ENCODE assay signal across 9 mouse cellular contexts in the genomic region with DNA sequence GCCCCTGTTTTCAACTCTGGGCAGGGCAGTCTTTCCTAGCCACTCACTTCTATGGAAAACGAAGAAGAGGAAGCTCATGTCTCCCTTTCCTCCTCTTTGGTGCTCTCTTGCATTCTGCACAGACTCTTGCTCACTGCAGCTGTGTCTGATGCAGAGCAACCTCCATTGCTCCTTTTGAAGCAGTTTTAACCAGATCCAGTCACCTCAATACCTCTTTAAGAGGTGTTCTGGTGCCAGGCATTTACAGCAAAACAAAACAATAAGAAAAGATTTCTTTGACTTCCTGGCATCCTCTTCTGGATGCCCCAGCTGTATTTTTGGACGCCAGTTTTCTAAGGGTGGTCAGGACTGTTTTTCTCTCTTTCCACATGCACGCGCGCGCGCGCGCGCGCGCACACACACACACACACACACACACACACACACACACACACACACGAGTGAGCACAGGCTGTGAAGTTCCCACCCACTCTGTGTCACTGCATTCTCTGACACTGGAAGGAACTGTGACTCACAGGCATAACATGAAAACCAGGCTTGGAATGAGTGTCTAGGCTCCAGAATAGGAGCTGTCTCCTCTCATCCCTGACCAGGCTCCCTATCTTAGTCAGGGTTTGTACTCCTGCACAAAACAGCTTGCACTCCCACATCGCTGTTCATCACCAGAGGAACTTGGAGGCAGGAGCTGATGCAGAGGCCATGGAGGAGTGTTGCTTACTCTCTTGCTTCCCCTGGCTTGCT. TPM values are rescaled to one million over a fixed set of nuclear protein-coding genes. Genes with fewer than 3 reads are reported as not detected.
DNase-seq lines count a peak whose midpoint lies in the region; ATAC-seq and TF ChIP-seq lines count a peak whose summit lies in the region.
"Had no signal": no experiment of that assay in that cellular context is flagged by ENCODE, and none has a peak within 500 bp of the region (broad histone marks: within the 10 kb centered on the region; RNA-seq: fewer than 3 reads in every experiment).

No protein-coding gene starts in this region.

- peak overlapping the region; percentile 58; the same call in 1 of the 2 replicates for H3K27ac ChIP-seq in kidney, embryonic 15.5 days
- H3K27ac ChIP-seq in hindbrain, embryonic 11.5 days (ENCODE audit: low read depth, low read length): no peak overlapping the region

- no peak for ATAC-seq in kidney, embryonic 15.5 days (replicated peaks; ENCODE audit: low FRiP score)
- peak; percentile 9 for ATAC-seq in activated CD4-positive, CD25-positive, alpha-beta regulatory T cell, adult 4 months
- ATAC-seq in hindbrain, embryonic 11.5 days (ENCODE audit: low FRiP score): no peak

- peak overlapping the region; percentile 48 for H3ac ChIP-seq in C2C12 (ENCODE audit: control insufficient read depth, insufficient read length, low read depth)

- H3K79me3 ChIP-seq in C2C12 (ENCODE audit: low read depth): no peaks in the 10 kb centered on the region

- H3K9ac ChIP-seq in kidney, embryonic 15.5 days: no peak overlapping the region
- no peak overlapping the region for H3K9ac ChIP-seq in hindbrain, embryonic 11.5 days (ENCODE audit: low read depth, low read length)
- H3K9ac ChIP-seq: lung, embryonic 14.5 days had no signal

- no peaks in the 10 kb centered on the region for H3K27me3 ChIP-seq in kidney, embryonic 15.5 days
- no peaks in the 10 kb centered on the region for H3K27me3 ChIP-seq in C2C12 (ENCODE audit: control insufficient read depth, insufficient read depth, insufficient read length)
- no peaks in the 10 kb centered on the region for H3K27me3 ChIP-seq in hindbrain, embryonic 11.5 days (ENCODE audit: control insufficient read depth, insufficient read depth, low read length)

- no peaks in the 10 kb centered on the region for H3K79me2 ChIP-seq in C2C12 (ENCODE audit: control insufficient read depth, insufficient read depth)

- H3K4me3 ChIP-seq in kidney, embryonic 15.5 days (replicated peaks): no peak overlapping the region
- H3K4me3 ChIP-seq in C2C12 (ENCODE audit: insufficient read depth, poor library complexity, severe bottlenecking): no peak overlapping the region
- no peak overlapping the region for H3K4me3 ChIP-seq in hindbrain, embryonic 11.5 days (ENCODE audit: low read depth, low read length)

- DNase-seq in kidney, postnatal 25 days: no peak
- DNase-seq in left cerebral cortex, adult 9 months (ENCODE audit: low spot score in 2 of 2): peak; percentile 66 to 79
- peak; percentile 22 for DNase-seq in thymus, postnatal 25 days
- no peak for DNase-seq in urinary bladder, postnatal 10 days (ENCODE audit: low spot score)
- DNase-seq in hindbrain, embryonic 11.5 days (ENCODE audit: low spot score): no peak

- H3K36me3 ChIP-seq in kidney, embryonic 15.5 days: no peaks in the 10 kb centered on the region
- H3K36me3 ChIP-seq in C2C12 (ENCODE audit: control insufficient read depth, insufficient read depth): no peaks in the 10 kb centered on the region
- H3K36me3 ChIP-seq in hindbrain, embryonic 11.5 days (ENCODE audit: control insufficient read depth, insufficient read depth, low read length): no peaks in the 10 kb centered on the region

- TF ChIP-seq CTCF in C2C12 (IDR thresholded peaks at IDR 0.05; ENCODE audit: control insufficient read depth, insufficient read depth, insufficient read length): no peak

- H3K4me1 ChIP-seq in kidney, embryonic 15.5 days: peaks cover 15% of the 10 kb centered on the region; the same call in 1 of the 2 replicates
- H3K4me1 ChIP-seq in hindbrain, embryonic 11.5 days (replicated peaks; ENCODE audit: control insufficient read depth, insufficient read depth, low read length): no peaks in the 10 kb centered on the region

- no peak overlapping the region for H3K4me2 ChIP-seq in kidney, embryonic 15.5 days
- H3K4me2 ChIP-seq in hindbrain, embryonic 11.5 days (replicated peaks; ENCODE audit: low read depth, low read length): no peak overlapping the region
- H3K4me2 ChIP-seq: lung, embryonic 14.5 days had no signal

- no peaks in the 10 kb centered on the region for H3K9me3 ChIP-seq in kidney, embryonic 15.5 days (replicated peaks)
- no peaks in the 10 kb centered on the region for H3K9me3 ChIP-seq in hindbrain, embryonic 11.5 days (ENCODE audit: control insufficient read depth, low read length)

- WGBS in kidney, embryonic 15.5 days: 85% methylated on average over 14 of the region's 14 CpGs
- WGBS in hindbrain, embryonic 11.5 days: 90% methylated on average over 14 of the region's 14 CpGs

TF ChIP-seq in C2C12, 6 proteins besides CTCF, POLR2A, EP300 and RAD21:
- TF ChIP-seq USF1 (IDR thresholded peaks at IDR 0.05; ENCODE audit: low read depth): no peak
- peak; percentile 80 for TF ChIP-seq MAX (IDR thresholded peaks at IDR 0.05)
- no peak for TF ChIP-seq CEBPB (IDR thresholded peaks at IDR 0.05; ENCODE audit: low read depth)
- TF ChIP-seq MYOD1 (IDR thresholded peaks at IDR 0.05; ENCODE audit: control insufficient read depth, insufficient read length, low read depth): peak; percentile 15
- peak; percentile 55 for TF ChIP-seq FOSL1 (IDR thresholded peaks at IDR 0.05; ENCODE audit: insufficient read depth, low read length, poor library complexity, severe bottlenecking)

RNA-seq across cellular contexts. Expression of gene S100a2, which starts 2.5 kb away (rescaled TPM):
- not detected in 2 replicates for polyA plus RNA-seq in kidney, embryonic 15.5 days (2015; fragmentation: Nextera tagmentation; extraction: Ambion mirVana)
- not detected for polyA plus RNA-seq in C2C12 (2012; fragmentation: generic; extraction: Trizol)
- not detected for polyA plus RNA-seq in activated CD4-positive, CD25-positive, alpha-beta regulatory T cell, adult 4 months (2017; shearing (Covaris generic))
- polyA plus RNA-seq in hindbrain, embryonic 11.5 days (2014; fragmentation: Nextera tagmentation; extraction: Ambion mirVana): not detected in 2 replicates
- polyA plus RNA-seq: lung, embryonic 14.5 days had no signal

RNA-seq across cellular contexts. Expression of gene Gm42674, which starts 14.2 kb away (rescaled TPM):
- polyA plus RNA-seq in kidney, embryonic 15.5 days (2015; fragmentation: Nextera tagmentation; extraction: Ambion mirVana): not detected in 2 replicates
- polyA plus RNA-seq in C2C12 (2012; fragmentation: generic; extraction: Trizol): 1.5 TPM
- polyA plus RNA-seq in activated CD4-positive, CD25-positive, alpha-beta regulatory T cell, adult 4 months (2017; shearing (Covaris generic)): not detected
- polyA plus RNA-seq in hindbrain, embryonic 11.5 days (2014; fragmentation: Nextera tagmentation; extraction: Ambion mirVana): not detected in 2 replicates
- polyA plus RNA-seq: lung, embryonic 14.5 days had no signal

RNA-seq across cellular contexts. Expression of gene S100a4, which starts 16.0 kb away (rescaled TPM):
- 4.2 and 6.4 TPM in 2 replicates for polyA plus RNA-seq in kidney, embryonic 15.5 days (2015; fragmentation: Nextera tagmentation; extraction: Ambion mirVana)
- polyA plus RNA-seq in C2C12 (2012; fragmentation: generic; extraction: Trizol): 11,980 TPM
- 100 to 1,000 TPM; 152 to 248 TPM for polyA plus RNA-seq in activated CD4-positive, CD25-positive, alpha-beta regulatory T cell, adult 4 months (2017; shearing (Covaris generic))
- polyA plus RNA-seq in hindbrain, embryonic 11.5 days (2014; fragmentation: Nextera tagmentation; extraction: Ambion mirVana): 0.91 and 1.4 TPM in 2 replicates

RNA-seq across cellular contexts. Expression of gene S100a5, which starts 20.8 kb away (rescaled TPM):
- polyA plus RNA-seq in kidney, embryonic 15.5 days (2015; fragmentation: Nextera tagmentation; extraction: Ambion mirVana): 0.46 TPM in 1 of 2 replicates, not detected in the other
- polyA plus RNA-seq in C2C12 (2012; fragmentation: generic; extraction: Trizol): 0.43 TPM
- polyA plus RNA-seq in activated CD4-positive, CD25-positive, alpha-beta regulatory T cell, adult 4 months (2017; shearing (Covaris generic)): not detected
- polyA plus RNA-seq in hindbrain, embryonic 11.5 days (2014; fragmentation: Nextera tagmentation; extraction: Ambion mirVana): not detected in 2 replicates
- polyA plus RNA-seq: lung, embryonic 14.5 days had no signal

RNA-seq across cellular contexts. Expression of gene S100a6, which starts 25.2 kb away (rescaled TPM):
- polyA plus RNA-seq in kidney, embryonic 15.5 days (2015; fragmentation: Nextera tagmentation; extraction: Ambion mirVana): 168 and 169 TPM in 2 replicates
- polyA plus RNA-seq in C2C12 (2012; fragmentation: generic; extraction: Trizol): 4,076 TPM
- polyA plus RNA-seq in activated CD4-positive, CD25-positive, alpha-beta regulatory T cell, adult 4 months (2017; shearing (Covaris generic)): 100 to 1,000 TPM; 548 to 785 TPM
- polyA plus RNA-seq in hindbrain, embryonic 11.5 days (2014; fragmentation: Nextera tagmentation; extraction: Ambion mirVana): 23.5 and 25.9 TPM in 2 replicates

Comparison
In these comparisons a context has a peak if more than half of its experiments do, and no peak if none do; other contexts are left out.
1. DNase-seq: peak in left cerebral cortex, adult 9 months (2 of 2) and thymus, postnatal 25 days (single experiment); none in kidney, postnatal 25 days (0 of 2), urinary bladder, postnatal 10 days (single experiment) and hindbrain, embryonic 11.5 days (single experiment).
2. RNA of gene S100a4, which starts 16.0 kb away (polyA plus RNA-seq): 11,980 TPM in C2C12 (single experiment); 152 to 248 TPM in activated CD4-positive, CD25-positive, alpha-beta regulatory T cell, adult 4 months, 4.2 to 6.4 TPM in kidney, embryonic 15.5 days and 0.91 to 1.4 TPM in hindbrain, embryonic 11.5 days; every median in the first group is over 10 times any median in the second.